Mouse (Mus musculus) heart, embryonic 14.5 days (tissue): Measurements from ENCODE around the gene Nr3c2. TPM values are rescaled to one million over a fixed set of nuclear protein-coding genes. Genes with fewer than 3 reads are reported as not detected.

Experiments used
- ATAC-seq: fragments of 200-750 bp; cut with Nextera tagmentation; 2 replicates; pipeline ENCODE4 v1.8.0; 2017; ENCODE audit warnings: low read depth, moderate TSS enrichment; ENCODE audit not compliant: insufficient number of reproducible peaks, insufficient read depth, low FRiP score
- H3K27ac ChIP-seq, 2 experiments: fragments of 200-500 bp in 1 of 2; fragments of 300-500 bp in 1 of 2; sonication (generic) in 1 of 2; replicated peaks in 1 of 2; 2 replicates each; pipeline ENCODE4 v1.5.1; 2012 to 2014; ENCODE audit warnings: low read depth in 2 of 2, low read length in 2 of 2, control low read depth in 1 of 2, mild to moderate bottlenecking in 1 of 2, mixed read lengths in 1 of 2; ENCODE audit not compliant: control insufficient read depth in 1 of 2, insufficient read depth in 1 of 2
- H3K27me3 ChIP-seq: fragments of 300-500 bp; sonication (generic); 2 replicates; pipeline ENCODE4 v1.6.1; 2014; ENCODE audit warnings: mild to moderate bottlenecking, low read length, control low read depth; ENCODE audit not compliant: control insufficient read depth, insufficient read depth
- H3K36me3 ChIP-seq: fragments of 300-500 bp; sonication (generic); 2 replicates; pipeline ENCODE4 v1.6.1; 2014; ENCODE audit warnings: mild to moderate bottlenecking, control low read depth, low read length, mixed read lengths; ENCODE audit not compliant: control insufficient read depth, insufficient read depth
- H3K4me1 ChIP-seq, 2 experiments: fragments of 200-500 bp in 1 of 2; fragments of 300-500 bp in 1 of 2; sonication (generic) in 1 of 2; 2 replicates each; pipeline ENCODE4 v1.6.1; 2012 to 2014; ENCODE audit warnings: low read length in 2 of 2, control low read depth in 1 of 2, mixed read lengths in 1 of 2; ENCODE audit not compliant: control insufficient read depth in 2 of 2, insufficient read depth in 2 of 2
- H3K4me2 ChIP-seq: fragments of 300-500 bp; sonication (generic); 2 replicates; pipeline ENCODE4 v1.6.1; 2014; ENCODE audit warnings: mild to moderate bottlenecking, low read length
- H3K4me3 ChIP-seq, 2 experiments: fragments of 200-500 bp in 1 of 2; fragments of 300-500 bp in 1 of 2; sonication (generic) in 1 of 2; 2 replicates each; pipeline ENCODE4 v1.5.1; 2012 to 2014; ENCODE audit warnings: low read length in 2 of 2, mild to moderate bottlenecking in 2 of 2, control low read depth in 1 of 2, low read depth in 1 of 2, moderate library complexity in 1 of 2; ENCODE audit not compliant: control insufficient read depth in 1 of 2, insufficient read depth in 1 of 2
- H3K9ac ChIP-seq: fragments of 300-500 bp; sonication (generic); 2 replicates; pipeline ENCODE4 v1.6.1; 2014; ENCODE audit warnings: mild to moderate bottlenecking, low read length
- H3K9me3 ChIP-seq: fragments of 300-500 bp; sonication (generic); 2 replicates; pipeline ENCODE4 v1.6.1; 2016; ENCODE audit warnings: low read length, control low read depth; ENCODE audit not compliant: control insufficient read depth
- WGBS: fragments of 180-500 bp; shearing (Covaris S2); extraction: QIAGEN DNeasy Blood & Tissue Kit; methylation state at CpG from one replicate; pipeline ENCODE4 v1.1.7; 2014; 5-methylcytosine and 5-hydroxymethylcytosine counted together
- polyA plus RNA-seq: library from polyadenylated mRNA; unstranded; fragments of >200 nt; fragmentation: Nextera tagmentation; extraction: Ambion mirVana; gene quantifications from 2 replicates; pipeline ENCODE4 v1.2.1, GENCODE M21; 2014

Gene Nr3c2
- polyA plus RNA-seq, 1 experiment from 2014 or later: 7.4 TPM

DNA sequence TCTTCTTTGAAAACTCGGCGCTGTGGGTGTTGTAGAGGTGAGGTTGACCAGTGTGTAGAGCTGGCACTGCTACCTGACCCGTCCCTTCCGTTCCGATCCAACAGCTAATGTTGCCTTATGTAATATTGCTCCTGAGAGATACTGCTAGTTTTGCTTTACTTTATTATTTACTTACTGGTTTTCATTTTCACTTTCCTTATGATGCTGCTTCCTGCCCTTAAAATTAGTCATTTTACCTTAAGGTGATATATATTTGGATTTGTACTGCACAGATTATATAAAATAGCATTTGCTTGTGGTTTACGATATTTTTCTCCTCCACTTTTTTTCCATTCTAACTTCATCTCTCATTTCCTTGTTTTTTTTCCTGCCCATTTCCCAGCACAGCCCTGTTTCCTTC lies 157.6 kb downstream of the Nr3c2 start:
- Histone ChIP-seq H3K27me3 (no peaks in the 10 kb centered on the region), H3K27ac (no peak overlapping the region), H3K9ac (no peak overlapping the region), H3K4me1 (no peaks in the 10 kb centered on the region), H3K36me3 (no peaks in the 10 kb centered on the region), H3K9me3 (no peaks in the 10 kb centered on the region), H3K4me3 (no peak overlapping the region), H3K4me2 (no peak overlapping the region)
- ATAC-seq: no peak
- 83% methylated on average over 6 of the region's 6 CpGs for WGBS

DNA sequence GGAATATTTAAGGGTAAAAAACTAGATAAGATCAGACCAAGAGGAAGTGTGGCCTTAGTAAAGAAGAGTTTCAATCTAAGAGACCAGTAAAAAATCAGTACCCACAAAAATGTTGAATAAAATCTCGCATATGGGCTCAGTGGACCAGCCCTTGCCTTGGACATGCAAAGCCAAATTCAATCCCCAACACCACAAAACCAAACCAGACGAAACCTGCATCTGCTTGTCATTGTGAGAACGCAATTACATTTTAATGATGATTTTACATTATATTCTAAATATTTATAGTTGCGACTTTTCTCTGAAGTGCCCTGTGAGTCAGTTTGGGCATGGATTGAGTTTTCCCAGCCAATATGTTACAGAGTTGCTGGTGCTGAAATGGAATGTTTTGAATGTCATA lies 183.4 kb downstream of the Nr3c2 start:
- ATAC-seq: no peak
- H3K4me3 ChIP-seq: no peak overlapping the region
- H3K4me1 ChIP-seq: no peaks in the 10 kb centered on the region
- 82% methylated on average over 4 of the region's 4 CpGs for WGBS
- H3K4me2 ChIP-seq: no peak overlapping the region
- no peak overlapping the region for H3K9ac ChIP-seq
- no peaks in the 10 kb centered on the region for H3K27me3 ChIP-seq
- no peaks in the 10 kb centered on the region for H3K9me3 ChIP-seq
- no peak overlapping the region for H3K27ac ChIP-seq
- no peaks in the 10 kb centered on the region for H3K36me3 ChIP-seq

DNA sequence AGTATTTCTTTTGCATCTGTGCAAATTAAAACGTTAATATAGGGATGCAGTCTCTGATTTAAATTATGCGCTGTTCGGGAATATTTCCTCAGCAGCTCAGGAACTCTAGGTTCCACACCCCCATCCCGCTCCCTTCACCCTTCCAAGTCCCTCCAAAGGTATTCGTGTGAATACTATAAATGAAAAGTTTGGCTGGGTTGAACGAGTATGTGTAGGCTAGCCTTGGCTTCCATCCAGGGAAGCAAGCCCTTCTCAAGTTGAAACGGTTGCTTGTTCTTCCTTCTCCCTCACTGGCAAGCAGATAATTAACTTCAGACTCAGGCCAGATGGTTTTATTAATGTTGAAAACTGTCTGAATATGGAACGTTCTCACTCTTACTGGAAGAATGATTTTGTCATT lies 186.8 kb downstream of the Nr3c2 start:
- ATAC-seq: no peak
- 67% methylated on average over 8 of the region's 8 CpGs for WGBS
- Histone ChIP-seq H3K4me1 (no peaks in the 10 kb centered on the region), H3K4me2 (no peak overlapping the region), H3K9me3 (no peaks in the 10 kb centered on the region), H3K4me3 (no peak overlapping the region), H3K27me3 (no peaks in the 10 kb centered on the region), H3K27ac (no peak overlapping the region), H3K36me3 (no peaks in the 10 kb centered on the region), H3K9ac (no peak overlapping the region)

DNA sequence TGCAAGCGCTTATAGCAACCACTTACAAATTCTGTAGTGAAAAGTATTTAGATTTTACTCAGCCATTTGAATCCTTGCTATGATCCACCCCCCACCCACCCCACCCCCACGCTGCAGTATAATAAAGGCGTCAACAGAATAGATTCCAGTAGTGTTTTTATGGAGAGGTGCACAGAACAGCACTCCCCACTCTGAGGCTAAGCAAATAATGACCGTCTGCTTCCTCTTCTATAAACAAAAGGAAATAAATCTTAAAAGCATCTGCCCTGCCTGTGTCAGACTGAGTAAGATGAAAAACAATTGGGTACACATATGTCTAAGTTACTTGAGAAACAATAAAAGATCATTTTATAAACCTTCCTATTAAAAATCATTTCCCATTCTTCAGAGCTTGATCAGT lies 197.5 kb downstream of the Nr3c2 start:
- no peak overlapping the region for H3K4me3 ChIP-seq
- H3K27ac ChIP-seq: no peak overlapping the region
- no peak for ATAC-seq
- no peaks in the 10 kb centered on the region for H3K36me3 ChIP-seq
- H3K4me1 ChIP-seq: no peaks in the 10 kb centered on the region
- WGBS: 66% methylated on average over 4 of the region's 4 CpGs
- H3K27me3 ChIP-seq: no peaks in the 10 kb centered on the region
- H3K9me3 ChIP-seq: no peaks in the 10 kb centered on the region
- H3K9ac ChIP-seq: no peak overlapping the region
- H3K4me2 ChIP-seq: no peak overlapping the region

GRCm38 (mm10) chr8:77098101-77098500 lies 198.9 kb downstream of the Nr3c2 start:
- no peaks in the 10 kb centered on the region for H3K36me3 ChIP-seq
- no peak overlapping the region for H3K4me3 ChIP-seq
- 87% methylated on average over 10 of the region's 10 CpGs for WGBS
- H3K4me1 ChIP-seq: no peaks in the 10 kb centered on the region
- no peak overlapping the region for H3K4me2 ChIP-seq
- H3K9ac ChIP-seq: no peak overlapping the region
- H3K9me3 ChIP-seq: no peaks in the 10 kb centered on the region
- no peaks in the 10 kb centered on the region for H3K27me3 ChIP-seq
- H3K27ac ChIP-seq: no peak overlapping the region
- no peak for ATAC-seq

DNA sequence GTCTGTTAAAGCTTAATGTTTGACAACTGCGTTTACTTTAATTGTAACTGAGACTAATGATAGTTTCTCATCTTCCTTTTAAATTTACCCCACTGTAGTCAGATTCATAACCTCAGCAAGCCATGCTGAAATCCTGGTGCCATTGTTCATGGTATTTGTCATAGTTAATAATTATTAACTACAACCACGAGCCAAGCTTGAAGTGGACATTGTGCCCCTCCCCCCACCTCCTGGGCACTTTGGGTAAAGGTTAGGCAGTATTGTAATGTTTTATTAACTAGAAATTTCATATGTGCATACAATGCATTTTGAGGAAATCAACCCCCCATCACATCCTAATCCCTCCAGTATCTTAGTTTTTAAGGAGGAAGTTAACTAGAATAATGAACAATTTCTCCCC lies 201.1 kb downstream of the Nr3c2 start:
- 86% methylated on average over 2 of the region's 2 CpGs for WGBS
- H3K27ac ChIP-seq: no peak overlapping the region
- H3K4me2 ChIP-seq: no peak overlapping the region
- no peak for ATAC-seq
- H3K9me3 ChIP-seq: no peaks in the 10 kb centered on the region
- no peaks in the 10 kb centered on the region for H3K36me3 ChIP-seq
- no peak overlapping the region for H3K9ac ChIP-seq
- H3K27me3 ChIP-seq: no peaks in the 10 kb centered on the region
- no peak overlapping the region for H3K4me3 ChIP-seq
- no peaks in the 10 kb centered on the region for H3K4me1 ChIP-seq

GRCm38 (mm10) chr8:77102879-77103278 lies 203.6 kb downstream of the Nr3c2 start:
- H3K4me2 ChIP-seq: no peak overlapping the region
- no peaks in the 10 kb centered on the region for H3K4me1 ChIP-seq
- no peak for ATAC-seq
- no peaks in the 10 kb centered on the region for H3K36me3 ChIP-seq
- H3K9me3 ChIP-seq: no peaks in the 10 kb centered on the region
- H3K27me3 ChIP-seq: no peaks in the 10 kb centered on the region
- no peak overlapping the region for H3K9ac ChIP-seq
- no peak overlapping the region for H3K27ac ChIP-seq
- 87% methylated on average over 7 of the region's 7 CpGs for WGBS
- H3K4me3 ChIP-seq: no peak overlapping the region

DNA sequence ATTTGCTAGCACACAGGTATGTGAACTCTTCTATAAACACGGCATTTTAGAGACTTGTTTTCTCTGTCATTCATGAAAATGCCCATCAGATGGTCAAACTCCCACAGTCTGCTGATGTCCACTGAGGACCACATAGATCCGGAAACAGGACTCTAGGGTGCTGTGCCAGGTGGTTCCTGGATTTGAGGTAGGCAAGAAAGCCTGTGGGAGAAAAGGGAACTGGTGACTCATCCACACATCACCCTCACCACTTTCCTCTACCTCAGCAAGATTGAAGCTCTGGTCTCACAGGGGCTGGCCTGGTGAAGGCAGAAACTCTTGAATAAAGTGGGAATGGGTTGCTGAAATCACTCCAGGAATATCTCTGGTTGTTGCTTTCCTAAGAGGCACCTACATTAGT lies 213.5 kb downstream of the Nr3c2 start:
- H3K4me2 ChIP-seq: no peak overlapping the region
- WGBS: 91% methylated on average over 2 of the region's 2 CpGs

More for the DNA sequence above, 213.5 kb downstream of the Nr3c2 start:
- no peaks in the 10 kb centered on the region for H3K27me3 ChIP-seq
- no peak overlapping the region for H3K4me3 ChIP-seq
- no peaks in the 10 kb centered on the region for H3K9me3 ChIP-seq
- H3K4me1 ChIP-seq: peaks cover 3 to 4% of the 10 kb centered on the region in 2 experiments; a peak in 2 of 4 replicates
- H3K9ac ChIP-seq: no peak overlapping the region
- no peak overlapping the region for H3K27ac ChIP-seq
- H3K36me3 ChIP-seq: no peaks in the 10 kb centered on the region
- ATAC-seq: no peak
